Mouse (Mus musculus) limb, embryonic 10.5 days (tissue): Measurements from ENCODE around the gene Aoc3. TPM values are rescaled to one million over a fixed set of nuclear protein-coding genes. Genes with fewer than 3 reads are reported as not detected.
"Not testable (repeated sequence)": the region's sequence is repeated elsewhere in the genome, so short reads cannot be mapped to it uniquely, and the experiment has no call there.

Source experiments
- DNase-seq: peaks from one replicate; pipeline ENCODE4 v3.0.0-alpha.2; 2017; ENCODE audit warnings: low spot score
- H3K27ac ChIP-seq: fragments of 300-500 bp; sonication (generic); 2 replicates; pipeline ENCODE4 v1.5.1; 2016; ENCODE audit warnings: mild to moderate bottlenecking
- H3K27me3 ChIP-seq: fragments of 300-500 bp; sonication (generic); 2 replicates; pipeline ENCODE4 v1.6.1; 2016; ENCODE audit warnings: low read depth, mild to moderate bottlenecking; ENCODE audit not compliant: poor library complexity, severe bottlenecking
- H3K36me3 ChIP-seq: fragments of 300-500 bp; sonication (generic); 2 replicates; pipeline ENCODE4 v1.6.1; 2016; ENCODE audit warnings: mild to moderate bottlenecking, moderate library complexity
- H3K4me1 ChIP-seq: fragments of 300-500 bp; sonication (generic); 2 replicates; pipeline ENCODE4 v1.6.1; 2016
- H3K4me3 ChIP-seq: fragments of 300-500 bp; sonication (generic); 2 replicates; pipeline ENCODE4 v1.5.1; 2016; ENCODE audit warnings: mild to moderate bottlenecking, moderate library complexity
- H3K9me3 ChIP-seq: fragments of 300-500 bp; sonication (generic); replicated peaks from 2 replicates; pipeline ENCODE4 v1.6.1; 2016; ENCODE audit warnings: mild to moderate bottlenecking
- WGBS: fragments of 180-500 bp; shearing (Covaris S2); methylation state at CpG from one replicate; pipeline ENCODE4 v1.1.7; 2016; 5-methylcytosine and 5-hydroxymethylcytosine counted together
- microRNA-seq: library from miRNA; unstranded; fragments of <30 nt; microRNA quantifications from one replicate; pipeline ENCODE4, GENCODE M21; 2017
- polyA plus RNA-seq: library from polyadenylated mRNA; unstranded; fragments of >200 nt; fragmentation: Nextera tagmentation; extraction: Ambion mirVana; gene quantifications from 2 replicates; pipeline ENCODE4 v1.2.1, GENCODE M21; 2016

Gene Aoc3
- polyA plus RNA-seq, 1 experiment from 2014 or later, result 0.03 TPM

DNA sequence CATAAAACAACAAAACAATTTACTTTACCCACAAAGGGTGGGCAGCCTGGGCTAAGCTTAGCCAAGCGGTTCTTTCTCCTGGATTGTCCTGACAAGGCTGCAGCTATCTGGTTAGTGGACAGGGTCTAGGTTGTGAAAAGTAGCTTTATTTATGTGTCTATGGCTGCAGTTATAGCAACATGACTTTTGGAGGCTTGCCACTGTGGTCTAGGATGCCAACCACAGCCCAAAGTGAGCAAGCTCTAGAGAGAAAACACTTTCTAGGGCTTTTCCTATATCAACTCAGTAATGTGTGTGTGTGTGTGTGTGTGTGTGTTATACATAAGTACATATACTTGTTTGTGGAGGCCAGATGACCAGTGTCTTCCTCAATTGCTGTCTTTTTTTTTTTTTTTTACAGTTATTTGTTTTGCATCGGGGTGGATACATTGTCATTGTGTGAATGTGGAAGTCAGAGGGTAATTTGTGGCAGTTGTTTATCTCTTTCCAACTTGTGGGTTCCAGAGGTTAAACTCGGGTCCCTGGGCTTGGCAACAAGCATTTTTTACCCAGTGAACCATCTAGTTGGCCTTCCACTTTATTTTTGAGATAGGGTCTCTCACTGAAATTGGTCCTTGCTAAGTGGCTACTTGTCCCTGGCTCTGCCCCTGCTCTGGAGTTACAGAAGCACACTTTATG lies 27.2 kb downstream of the Aoc3 start:
- DNase-seq, result no peak
- Histone ChIP-seq H3K27me3 (no peaks in the 10 kb centered on the region), H3K27ac (no peak overlapping the region), H3K9me3 (no peaks in the 10 kb centered on the region), H3K4me1 (0 out of 2 replicates have a peak, but pooled peaks cover 3% of the 10 kb centered on the region), H3K4me3 (no peak overlapping the region), H3K36me3 (no peaks in the 10 kb centered on the region)
- 88% methylated on average over 3 of the region's 3 CpGs for WGBS

DNA sequence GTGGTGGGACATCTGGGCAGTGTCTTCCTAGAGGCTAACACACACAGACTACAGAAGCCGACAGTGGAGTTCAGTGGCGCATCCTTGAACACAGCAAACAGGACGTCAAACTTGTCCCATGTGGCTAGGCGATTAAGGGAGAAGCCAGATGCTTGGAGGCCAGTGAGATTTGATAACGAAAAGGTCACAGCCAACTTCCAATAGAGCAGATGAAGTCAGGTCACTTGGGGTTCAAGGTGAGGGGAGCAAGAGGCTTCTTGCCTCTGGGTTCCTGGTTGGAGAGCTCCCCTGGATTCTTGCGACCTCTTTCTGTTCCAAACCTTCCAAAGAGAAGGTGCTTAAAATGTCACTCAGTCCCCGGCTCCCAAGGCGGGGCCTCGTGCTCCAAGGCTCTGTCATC lies 29.4 kb downstream of the Aoc3 start:
- Histone ChIP-seq H3K9me3 (no peaks in the 10 kb centered on the region), H3K36me3 (no peaks in the 10 kb centered on the region), H3K4me3 (no peak overlapping the region), H3K27me3 (no peaks in the 10 kb centered on the region), H3K27ac (no peak overlapping the region), H3K4me1 (0 out of 2 replicates have a peak, but pooled peaks cover 3% of the 10 kb centered on the region)
- no peak for DNase-seq
- 69% methylated on average over 9 of the region's 9 CpGs for WGBS

- Histone ChIP-seq H3K27ac (no peak overlapping the region), H3K9me3 (no peaks in the 10 kb centered on the region), H3K4me1 (0 out of 2 replicates have a peak, but pooled peaks cover 3% of the 10 kb centered on the region), H3K36me3 (no peaks in the 10 kb centered on the region), H3K27me3 (no peaks in the 10 kb centered on the region), H3K4me3 (no peak overlapping the region)
- 67% methylated on average over 3 of the region's 3 CpGs for WGBS
- no peak for DNase-seq
These were observed 30.3 kb downstream of the Aoc3 start for GRCm38 (mm10) chr11:101360651-101361113.

DNA sequence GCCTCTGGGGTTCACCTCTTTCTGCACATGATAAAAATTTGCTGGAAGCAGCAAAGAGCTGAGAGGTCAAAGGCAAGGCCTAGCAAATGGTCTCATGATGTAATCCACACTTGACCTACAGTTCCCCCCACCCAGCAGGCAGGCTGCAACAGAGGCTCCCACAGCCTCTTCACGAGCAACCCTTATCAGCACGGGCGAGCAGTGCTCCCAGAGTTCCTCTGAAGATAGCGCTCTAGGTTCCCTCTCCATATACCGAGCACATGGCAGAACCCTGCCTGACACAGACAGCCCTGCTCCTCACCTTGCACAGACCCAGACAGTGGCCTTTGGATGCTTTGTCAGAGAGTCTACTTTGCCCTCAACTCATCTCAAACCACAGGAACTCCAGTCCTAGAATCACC lies 34.1 kb downstream of the Aoc3 start:
- Histone ChIP-seq H3K4me3 (no peak overlapping the region), H3K27ac (no peak overlapping the region), H3K36me3 (no peaks in the 10 kb centered on the region), H3K4me1 (0 out of 2 replicates have a peak, but pooled peaks cover 3% of the 10 kb centered on the region), H3K9me3 (no peaks in the 10 kb centered on the region), H3K27me3 (no peaks in the 10 kb centered on the region)
- 74% methylated on average over 5 of the region's 5 CpGs for WGBS
- no peak for DNase-seq

DNA sequence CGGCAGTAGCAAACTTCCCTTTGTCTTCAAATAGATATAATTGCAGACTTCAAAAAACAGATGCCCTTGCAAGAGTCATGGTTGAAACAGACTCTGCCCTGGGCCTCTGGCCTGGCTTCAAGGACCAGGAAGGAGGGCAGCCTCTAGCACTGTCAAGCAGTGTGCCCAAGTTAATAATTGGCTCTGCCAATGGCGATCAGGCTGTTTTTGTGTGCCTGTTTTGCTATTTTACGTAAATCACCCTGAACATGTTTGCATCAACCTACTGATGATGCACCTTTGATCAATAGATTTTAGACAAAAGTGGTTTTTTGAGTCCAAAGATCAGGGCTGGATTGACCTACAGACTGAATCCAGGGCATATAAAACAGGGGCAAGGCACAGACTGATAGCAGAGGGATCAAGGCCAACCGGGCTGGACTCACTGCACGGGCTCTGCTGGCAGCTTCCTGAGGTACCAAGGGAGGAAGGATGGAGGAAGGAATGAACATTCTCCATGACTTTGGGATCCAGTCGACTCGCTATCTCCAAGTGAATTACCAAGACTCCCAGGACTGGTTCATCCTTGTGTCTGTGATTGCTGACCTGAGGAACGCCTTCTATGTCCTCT lies 37.0 kb downstream of the Aoc3 start, which contains the start of gene G6pc:
Gene G6pc, plus strand, starts transcription at position 236 of the 610 bp plus-strand sequence.
- no peak for DNase-seq
- Histone ChIP-seq H3K27ac (no peak within 1 kb of the TSS), H3K4me1 (no peaks in the 10 kb centered on the region), H3K27me3 (no peaks in the 10 kb centered on the region), H3K4me3 (no peak within 1 kb of the TSS), H3K9me3 (no peaks in the 10 kb centered on the region), H3K36me3 (no peaks in the 10 kb centered on the region)
- 93% methylated on average over 8 of the region's 8 CpGs for WGBS

- no peaks in the 10 kb centered on the region for H3K4me1 ChIP-seq
These were observed 39.7 kb downstream of the Aoc3 start for GRCm38 (mm10) chr11:101370141-101370540.

GRCm38 (mm10) chr11:101374421-101374938 lies 44.1 kb downstream of the Aoc3 start:
- DNase-seq, result no peak
- H3K9me3 ChIP-seq, result no peaks in the 10 kb centered on the region
- H3K4me3 ChIP-seq, result no peak overlapping the region
- no peaks in the 10 kb centered on the region for H3K27me3 ChIP-seq
- 78% methylated on average over 7 of the region's 7 CpGs for WGBS
- no peaks in the 10 kb centered on the region for H3K36me3 ChIP-seq
- no peak overlapping the region for H3K27ac ChIP-seq
- H3K4me1 ChIP-seq, result no peaks in the 10 kb centered on the region

More at GRCm38 (mm10) chr11:101370141-101370540, 39.7 kb downstream of the Aoc3 start:
- no peak for DNase-seq
- H3K9me3 ChIP-seq, result no peaks in the 10 kb centered on the region
- H3K27me3 ChIP-seq, result no peaks in the 10 kb centered on the region
- WGBS, result 83% methylated on average over 5 of the region's 5 CpGs
- H3K27ac ChIP-seq, result no peak overlapping the region
- H3K36me3 ChIP-seq, result no peaks in the 10 kb centered on the region
- no peak overlapping the region for H3K4me3 ChIP-seq

- not testable (repeated sequence) for H3K4me1 ChIP-seq, DNase-seq, H3K4me3 ChIP-seq, H3K27ac ChIP-seq, H3K27me3 ChIP-seq, H3K36me3 ChIP-seq, H3K9me3 ChIP-seq
- WGBS, result 92% methylated on average over 8 of the region's 8 CpGs
These were observed 47.8 kb downstream of the Aoc3 start for GRCm38 (mm10) chr11:101378196-101378595.

- Histone ChIP-seq H3K27me3 (no peaks in the 10 kb centered on the region), H3K4me1 (peaks cover 3% of the 10 kb centered on the region; the same call in 1 of the 2 replicates), H3K4me3 (no peak overlapping the region), H3K9me3 (no peaks in the 10 kb centered on the region), H3K27ac (no peak overlapping the region), H3K36me3 (no peaks in the 10 kb centered on the region)
- DNase-seq, result no peak
- 79% methylated on average over 6 of the region's 6 CpGs for WGBS
These were observed 48.5 kb downstream of the Aoc3 start for GRCm38 (mm10) chr11:101378926-101379325.

DNA sequence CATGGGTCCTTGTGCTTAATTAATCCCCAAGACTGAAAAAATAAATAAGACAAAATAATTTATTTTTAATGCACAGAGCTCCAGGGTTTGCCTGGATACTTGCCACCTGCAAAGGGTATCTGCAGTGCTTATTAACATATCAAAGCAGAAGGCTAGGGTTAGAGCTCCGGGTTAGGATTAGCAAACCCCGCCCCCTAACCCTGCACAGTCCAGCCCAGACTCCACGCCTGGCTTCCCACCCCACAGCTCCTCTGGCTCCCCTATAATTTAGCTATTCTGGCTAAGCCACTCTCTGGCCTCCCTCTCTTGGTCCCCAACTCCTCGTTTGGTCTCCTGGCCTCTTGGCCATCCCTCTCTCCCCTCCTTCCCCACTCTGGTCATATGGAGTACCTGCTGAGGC lies 51.4 kb downstream of the Aoc3 start:
- no peak overlapping the region for H3K27ac ChIP-seq

More for the DNA sequence above, 51.4 kb downstream of the Aoc3 start:
- no peaks in the 10 kb centered on the region for H3K9me3 ChIP-seq
- 24% methylated on average over 4 of the region's 4 CpGs for WGBS
- no peaks in the 10 kb centered on the region for H3K36me3 ChIP-seq
- H3K4me1 ChIP-seq, result peaks cover 3% of the 10 kb centered on the region; the same call in 1 of the 2 replicates
- H3K4me3 ChIP-seq, result no peak overlapping the region
- no peak for DNase-seq
- H3K27me3 ChIP-seq, result no peaks in the 10 kb centered on the region

Small RNA genes lying within 50 kb of the gene (microRNA-seq; reads per million reads assigned to microRNA genes)
- not detected for gene Gm25593

Other genes starting within 250 kb of the Aoc3 start
- gene Coasy, start 248.0 kb upstream of the Aoc3 start, polyA plus RNA-seq, result 42.3 and 45.3 TPM in 2 replicates
- gene Mlx, start 243.3 kb upstream of the Aoc3 start, polyA plus RNA-seq, result 41.3 and 49.6 TPM in 2 replicates
- gene Psmc3ip, start 235.2 kb upstream of the Aoc3 start, polyA plus RNA-seq, result 73.1 and 74.0 TPM in 2 replicates
- 17.8 and 17.9 TPM in 2 replicates for gene Retreg3, start 210.7 kb upstream of the Aoc3 start, polyA plus RNA-seq
- 145 and 158 TPM in 2 replicates for gene Tubg1, start 210.7 kb upstream of the Aoc3 start, polyA plus RNA-seq
- gene Tubg2, start 174.7 kb upstream of the Aoc3 start, polyA plus RNA-seq, result 2.5 and 3.0 TPM in 2 replicates
- gene Cntnap1, start 160.1 kb upstream of the Aoc3 start, polyA plus RNA-seq, result 0.04 and 0.09 TPM in 2 replicates
- gene Plekhh3, start 159.3 kb upstream of the Aoc3 start, polyA plus RNA-seq, result 1.9 and 3.0 TPM in 2 replicates
- gene Ccr10, start 155.2 kb upstream of the Aoc3 start, polyA plus RNA-seq, result not detected in 2 replicates
- gene Ezh1, start 104.1 kb upstream of the Aoc3 start, polyA plus RNA-seq, result 10.1 and 13.6 TPM in 2 replicates
- 54.2 and 61.5 TPM in 2 replicates for gene Ramp2, start 84.6 kb upstream of the Aoc3 start, polyA plus RNA-seq
- gene Vps25, start 76.9 kb upstream of the Aoc3 start, polyA plus RNA-seq, result 118 and 127 TPM in 2 replicates
- 4.7 and 6.2 TPM in 2 replicates for gene Wnk4, start 70.0 kb upstream of the Aoc3 start, polyA plus RNA-seq
- 1.1 TPM in 2 replicates for gene Cntd1, start 51.6 kb upstream of the Aoc3 start, polyA plus RNA-seq
- gene Coa3, start 51.5 kb upstream of the Aoc3 start, polyA plus RNA-seq, result 187 and 192 TPM in 2 replicates
- 148 TPM in 2 replicates for gene Becn1, start 28.3 kb upstream of the Aoc3 start, polyA plus RNA-seq
- 210 and 214 TPM in 2 replicates for gene Psme3, start 14.4 kb upstream of the Aoc3 start, polyA plus RNA-seq
- gene Aoc2, start 5.5 kb upstream of the Aoc3 start, polyA plus RNA-seq, result 2.7 and 2.8 TPM in 2 replicates
- gene G6pc, start 37.0 kb downstream of the Aoc3 start, polyA plus RNA-seq, result not detected in 2 replicates
- gene Aarsd1, start 87.0 kb downstream of the Aoc3 start, polyA plus RNA-seq, result 106 and 111 TPM in 2 replicates
- 9.9 and 15.0 TPM in 2 replicates for gene Gm27029, start 94.2 kb downstream of the Aoc3 start, polyA plus RNA-seq
- 16.8 and 19.6 TPM in 2 replicates for gene Rundc1, start 94.5 kb downstream of the Aoc3 start, polyA plus RNA-seq
- gene Ptges3l, start 94.7 kb downstream of the Aoc3 start, polyA plus RNA-seq, result 4.0 and 4.7 TPM in 2 replicates
- gene Rpl27, start 111.7 kb downstream of the Aoc3 start, polyA plus RNA-seq, result 448 and 536 TPM in 2 replicates
- 2.3 and 3.1 TPM in 2 replicates for gene Ifi35, start 117.8 kb downstream of the Aoc3 start, polyA plus RNA-seq
- gene Rnd2, start 134.4 kb downstream of the Aoc3 start, polyA plus RNA-seq, result 5.0 and 6.3 TPM in 2 replicates
- gene Vat1, start 135.6 kb downstream of the Aoc3 start, polyA plus RNA-seq, result 14.6 and 17.2 TPM in 2 replicates
- gene Brca1, start 221.3 kb downstream of the Aoc3 start, polyA plus RNA-seq, result 22.2 and 22.6 TPM in 2 replicates
- gene Nbr1, start 221.5 kb downstream of the Aoc3 start, polyA plus RNA-seq, result 51.7 and 73.2 TPM in 2 replicates